Mouse (Mus musculus) ES-Bruce4 (cell line): Measurements from ENCODE around the gene Ttc7.

Experiments used
- CTCF ChIP-seq: IDR thresholded peaks from one replicate; pipeline ENCODE4 v1.8.1; 2011; ENCODE audit warnings: low read depth, low read length
- EP300 ChIP-seq: IDR thresholded peaks from 2 replicates; pipeline ENCODE4 v1.6.1; 2011; ENCODE audit warnings: low read depth, low read length; ENCODE audit not compliant: insufficient read depth
- POLR2A ChIP-seq: IDR thresholded peaks from one replicate; pipeline ENCODE4 v1.8.1; 2011; ENCODE audit warnings: low read length; ENCODE audit not compliant: insufficient read depth

- TF ChIP-seq POLR2A (no peak), EP300 (no peak), CTCF (no peak)
Measured at GRCm38 (mm10) chr17:87312924-87313870, 30.5 kb downstream of the Ttc7 start.
